Mouse (Mus musculus): ENCODE results near the gene Traf3. TPM values are rescaled to one million over a fixed set of nuclear protein-coding genes. Genes with fewer than 3 reads are reported as not detected.

Gene Traf3
- polyA plus RNA-seq, 1 experiment = 13.1 TPM

- H3K36me3 ChIP-seq (ENCODE audit: control insufficient read depth, insufficient read depth, low read length, poor library complexity, severe bottlenecking) = no peaks in the 10 kb centered on the region
- no peaks in the 10 kb centered on the region for H3K4me1 ChIP-seq (ENCODE audit: control insufficient read depth, insufficient read depth, low read length)
- no peak overlapping the region for H3K4me3 ChIP-seq (ENCODE audit: low read depth, low read length)
- no peaks in the 10 kb centered on the region for H3K27me3 ChIP-seq (ENCODE audit: control insufficient read depth, insufficient read depth, low read length, poor library complexity, severe bottlenecking)
- no peak for TF ChIP-seq POLR2A (IDR thresholded peaks at IDR 0.05; ENCODE audit: insufficient read depth, low read length)
- no peak for TF ChIP-seq CTCF (IDR thresholded peaks at IDR 0.05; ENCODE audit: low read depth, low read length)
- no peak for TF ChIP-seq EP300 (IDR thresholded peaks at IDR 0.05; ENCODE audit: insufficient read depth, low read depth, low read length)
- H3K9me3 ChIP-seq (replicated peaks; ENCODE audit: control insufficient read depth, insufficient read depth, low read length, poor library complexity, severe bottlenecking) = no peaks in the 10 kb centered on the region
- no peak overlapping the region for H3K27ac ChIP-seq (ENCODE audit: insufficient read depth, low read length)
- no peak overlapping the region for H3K9ac ChIP-seq (ENCODE audit: low read depth, poor library complexity, severe bottlenecking)
Observed at GRCm38 (mm10) chr12:111203076-111203475, 36.9 kb downstream of the Traf3 start.

- no peaks in the 10 kb centered on the region for H3K9me3 ChIP-seq (replicated peaks; ENCODE audit: control insufficient read depth, insufficient read depth, low read length, poor library complexity, severe bottlenecking)
- H3K4me3 ChIP-seq (ENCODE audit: low read depth, low read length) = no peak overlapping the region
- no peak for TF ChIP-seq POLR2A (IDR thresholded peaks at IDR 0.05; ENCODE audit: insufficient read depth, low read length)
- no peak for TF ChIP-seq CTCF (IDR thresholded peaks at IDR 0.05; ENCODE audit: low read depth, low read length)
- no peak for TF ChIP-seq EP300 (IDR thresholded peaks at IDR 0.05; ENCODE audit: insufficient read depth, low read depth, low read length)
- H3K27me3 ChIP-seq (ENCODE audit: control insufficient read depth, insufficient read depth, low read length, poor library complexity, severe bottlenecking) = no peaks in the 10 kb centered on the region
- H3K4me1 ChIP-seq (ENCODE audit: control insufficient read depth, insufficient read depth, low read length) = no peaks in the 10 kb centered on the region
- no peak overlapping the region for H3K27ac ChIP-seq (ENCODE audit: insufficient read depth, low read length)
- no peaks in the 10 kb centered on the region for H3K36me3 ChIP-seq (ENCODE audit: control insufficient read depth, insufficient read depth, low read length, poor library complexity, severe bottlenecking)
- H3K9ac ChIP-seq (ENCODE audit: low read depth, poor library complexity, severe bottlenecking) = no peak overlapping the region
Observed at GRCm38 (mm10) chr12:111203945-111204344, 37.8 kb downstream of the Traf3 start.

GRCm38 (mm10) chr12:111207641-111208040 lies 41.5 kb downstream of the Traf3 start:
- no peaks in the 10 kb centered on the region for H3K4me1 ChIP-seq (ENCODE audit: control insufficient read depth, insufficient read depth, low read length)
- H3K4me3 ChIP-seq (ENCODE audit: low read depth, low read length) = no peak overlapping the region
- H3K27me3 ChIP-seq (ENCODE audit: control insufficient read depth, insufficient read depth, low read length, poor library complexity, severe bottlenecking) = no peaks in the 10 kb centered on the region
- no peaks in the 10 kb centered on the region for H3K9me3 ChIP-seq (replicated peaks; ENCODE audit: control insufficient read depth, insufficient read depth, low read length, poor library complexity, severe bottlenecking)
- no peaks in the 10 kb centered on the region for H3K36me3 ChIP-seq (ENCODE audit: control insufficient read depth, insufficient read depth, low read length, poor library complexity, severe bottlenecking)
- H3K9ac ChIP-seq (ENCODE audit: low read depth, poor library complexity, severe bottlenecking) = no peak overlapping the region
- H3K27ac ChIP-seq (ENCODE audit: insufficient read depth, low read length) = no peak overlapping the region
- TF ChIP-seq CTCF (IDR thresholded peaks at IDR 0.05; ENCODE audit: low read depth, low read length) = no peak

- no peaks in the 10 kb centered on the region for H3K4me1 ChIP-seq (ENCODE audit: control insufficient read depth, insufficient read depth, low read length)
- no peak overlapping the region for H3K4me3 ChIP-seq (ENCODE audit: low read depth, low read length)
- H3K9me3 ChIP-seq (replicated peaks; ENCODE audit: control insufficient read depth, insufficient read depth, low read length, poor library complexity, severe bottlenecking) = no peaks in the 10 kb centered on the region
- TF ChIP-seq EP300 (IDR thresholded peaks at IDR 0.05; ENCODE audit: insufficient read depth, low read depth, low read length) = no peak
- TF ChIP-seq CTCF (IDR thresholded peaks at IDR 0.05; ENCODE audit: low read depth, low read length) = no peak
- TF ChIP-seq POLR2A (IDR thresholded peaks at IDR 0.05; ENCODE audit: insufficient read depth, low read length) = no peak
- H3K27ac ChIP-seq (ENCODE audit: insufficient read depth, low read length) = no peak overlapping the region
- H3K9ac ChIP-seq (ENCODE audit: low read depth, poor library complexity, severe bottlenecking) = no peak overlapping the region
- no peaks in the 10 kb centered on the region for H3K36me3 ChIP-seq (ENCODE audit: control insufficient read depth, insufficient read depth, low read length, poor library complexity, severe bottlenecking)
- H3K27me3 ChIP-seq (ENCODE audit: control insufficient read depth, insufficient read depth, low read length, poor library complexity, severe bottlenecking) = no peaks in the 10 kb centered on the region
Observed at GRCm38 (mm10) chr12:111211729-111212128, 45.6 kb downstream of the Traf3 start.

- no peaks in the 10 kb centered on the region for H3K36me3 ChIP-seq (ENCODE audit: control insufficient read depth, insufficient read depth, low read length, poor library complexity, severe bottlenecking)
- H3K9ac ChIP-seq (ENCODE audit: low read depth, poor library complexity, severe bottlenecking) = no peak overlapping the region
- TF ChIP-seq POLR2A (IDR thresholded peaks at IDR 0.05; ENCODE audit: insufficient read depth, low read length) (no peak), CTCF (IDR thresholded peaks at IDR 0.05; ENCODE audit: low read depth, low read length) (no peak), EP300 (IDR thresholded peaks at IDR 0.05; ENCODE audit: insufficient read depth, low read depth, low read length) (no peak)
- no peaks in the 10 kb centered on the region for H3K9me3 ChIP-seq (replicated peaks; ENCODE audit: control insufficient read depth, insufficient read depth, low read length, poor library complexity, severe bottlenecking)
- no peak overlapping the region for H3K27ac ChIP-seq (ENCODE audit: insufficient read depth, low read length)
- no peaks in the 10 kb centered on the region for H3K4me1 ChIP-seq (ENCODE audit: control insufficient read depth, insufficient read depth, low read length)
- no peaks in the 10 kb centered on the region for H3K27me3 ChIP-seq (ENCODE audit: control insufficient read depth, insufficient read depth, low read length, poor library complexity, severe bottlenecking)
- H3K4me3 ChIP-seq (ENCODE audit: low read depth, low read length) = no peak overlapping the region
Observed at GRCm38 (mm10) chr12:111218867-111219266, 52.7 kb downstream of the Traf3 start.

- no peaks in the 10 kb centered on the region for H3K9me3 ChIP-seq (replicated peaks; ENCODE audit: control insufficient read depth, insufficient read depth, low read length, poor library complexity, severe bottlenecking)
- H3K9ac ChIP-seq (ENCODE audit: low read depth, poor library complexity, severe bottlenecking) = no peak overlapping the region
- H3K36me3 ChIP-seq (ENCODE audit: control insufficient read depth, insufficient read depth, low read length, poor library complexity, severe bottlenecking) = no peaks in the 10 kb centered on the region
- no peak overlapping the region for H3K4me3 ChIP-seq (ENCODE audit: low read depth, low read length)
- no peaks in the 10 kb centered on the region for H3K4me1 ChIP-seq (ENCODE audit: control insufficient read depth, insufficient read depth, low read length)
- TF ChIP-seq POLR2A (IDR thresholded peaks at IDR 0.05; ENCODE audit: insufficient read depth, low read length) (no peak), CTCF (IDR thresholded peaks at IDR 0.05; ENCODE audit: low read depth, low read length) (no peak), EP300 (IDR thresholded peaks at IDR 0.05; ENCODE audit: insufficient read depth, low read depth, low read length) (no peak)
- H3K27me3 ChIP-seq (ENCODE audit: control insufficient read depth, insufficient read depth, low read length, poor library complexity, severe bottlenecking) = no peaks in the 10 kb centered on the region
- no peak overlapping the region for H3K27ac ChIP-seq (ENCODE audit: insufficient read depth, low read length)
Observed at GRCm38 (mm10) chr12:111225197-111225780, 59.1 kb downstream of the Traf3 start.
